ENCODE assay signal across 9 mouse cellular contexts in the genomic region with DNA sequence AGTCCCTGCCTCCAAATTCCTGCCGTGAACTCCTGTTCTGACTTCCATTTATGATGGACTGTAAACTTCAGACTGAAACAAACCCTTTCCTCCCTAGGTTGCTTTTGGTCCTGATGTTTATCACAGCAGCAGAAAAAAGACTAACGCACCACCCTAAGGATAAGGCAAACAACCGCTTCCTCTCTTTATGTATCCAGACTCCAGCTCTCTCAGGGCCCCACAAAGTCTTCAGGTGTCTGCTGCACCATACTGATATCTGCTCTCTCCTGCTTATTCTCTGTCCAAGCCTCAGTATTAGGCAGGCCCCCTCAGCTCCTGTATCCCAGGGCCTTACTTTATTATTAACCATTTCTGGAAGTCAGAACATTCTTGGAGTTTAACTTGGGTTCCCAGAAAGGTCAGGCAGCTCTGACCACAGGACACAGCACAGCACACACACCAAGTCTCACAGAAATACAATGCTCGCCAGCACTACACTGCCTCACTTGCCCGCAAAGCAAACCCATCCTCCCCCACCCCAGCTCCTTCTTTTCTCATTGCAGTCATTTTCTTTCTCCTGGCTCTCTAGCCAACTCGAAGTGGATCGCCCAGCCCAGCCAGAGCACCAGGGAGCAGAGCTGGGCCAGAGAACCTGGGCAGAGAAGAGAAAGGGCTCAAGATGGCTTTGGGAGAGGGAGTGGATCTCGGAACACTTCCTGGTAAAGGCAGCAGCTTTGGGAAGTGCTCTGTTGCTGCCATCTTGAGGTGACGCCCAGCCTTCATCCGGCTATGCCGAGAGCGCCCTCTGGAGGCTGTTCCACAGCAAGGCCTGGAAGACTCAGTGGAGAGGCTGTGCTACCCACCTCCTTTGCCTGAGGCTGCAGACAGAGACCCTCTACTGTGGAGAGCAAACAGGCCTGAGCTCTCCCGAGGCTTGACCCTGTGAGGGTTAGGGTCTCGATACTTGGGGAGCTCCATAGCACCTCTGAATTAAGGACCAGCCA. TPM values are rescaled to one million over a fixed set of nuclear protein-coding genes. Genes with fewer than 3 reads are reported as not detected.
DNase-seq lines count a peak whose midpoint lies in the region; ATAC-seq and TF ChIP-seq lines count a peak whose summit lies in the region.
"Had no signal": no experiment of that assay in that cellular context is flagged by ENCODE, and none has a peak within 500 bp of the region (broad histone marks: within the 10 kb centered on the region; RNA-seq: fewer than 3 reads in every experiment).

No protein-coding gene starts in this region.

- no peaks in the 10 kb centered on the region for H3K79me2 ChIP-seq in myocyte (ENCODE audit: control insufficient read depth, insufficient read depth)

- DNase-seq in CD4-positive, CD25-positive, alpha-beta regulatory T cell, adult 2 months (ENCODE audit: low read depth, low spot score) = peak; percentile 94
- peak; percentile 96 for DNase-seq in brain, adult 2 months (ENCODE audit: low read depth, low spot score)
- DNase-seq in kidney, postnatal 0 days (ENCODE audit: low spot score) = peak; percentile 97
- peak; percentile 81 for DNase-seq in liver, embryonic 11.5 days (ENCODE audit: low spot score)
- DNase-seq in spleen, postnatal 36 days (ENCODE audit: low spot score in 2 of 2) = peak; percentile 75 to 82

- no peak overlapping the region; a peak in 1 of 4 replicates for H3K27ac ChIP-seq in heart, embryonic 14.5 days (replicated peaks in 1 of 2; ENCODE audit: control insufficient read depth in 1 of 2, insufficient read depth in 1 of 2, low read depth in 2 of 2, low read length in 2 of 2)
- peak overlapping the region; percentile 77 for H3K27ac ChIP-seq in kidney, postnatal 0 days
- H3K27ac ChIP-seq in liver, embryonic 11.5 days (ENCODE audit: low read depth, low read length) = no peak overlapping the region

- H3K4me3 ChIP-seq in heart, embryonic 14.5 days (ENCODE audit: control insufficient read depth in 1 of 2, insufficient read depth in 1 of 2, low read depth in 1 of 2, low read length in 2 of 2) = no peak overlapping the region
- H3K4me3 ChIP-seq in kidney, postnatal 0 days (replicated peaks; ENCODE audit: low read depth, low read length) = no peak overlapping the region
- no peak overlapping the region for H3K4me3 ChIP-seq in liver, embryonic 11.5 days (ENCODE audit: low read depth, low read length)
- no peak overlapping the region for H3K4me3 ChIP-seq in myocyte
- H3K4me3 ChIP-seq: erythroblast, embryonic 14.5 days had no signal

- H3K4me2 ChIP-seq in heart, embryonic 14.5 days (ENCODE audit: low read length) = 0 out of 2 replicates have a peak overlapping the region, but pooled peaks have one; percentile 19
- H3K4me2 ChIP-seq in kidney, postnatal 0 days (ENCODE audit: low read length) = peak overlapping the region; percentile 38; the same call in 1 of the 2 replicates
- peak overlapping the region; percentile 52 for H3K4me2 ChIP-seq in liver, embryonic 11.5 days
- H3K4me2 ChIP-seq in myocyte (ENCODE audit: low read depth) = peak overlapping the region; percentile 47

- 29% methylated on average over 14 of the region's 14 CpGs for WGBS in heart, embryonic 14.5 days
- WGBS in kidney, postnatal 0 days = 24% methylated on average over 14 of the region's 14 CpGs
- WGBS in liver, embryonic 11.5 days = 25% methylated on average over 14 of the region's 14 CpGs

- no peaks in the 10 kb centered on the region for H3K36me3 ChIP-seq in heart, embryonic 14.5 days (ENCODE audit: control insufficient read depth, insufficient read depth, low read length)
- no peaks in the 10 kb centered on the region for H3K36me3 ChIP-seq in kidney, postnatal 0 days (ENCODE audit: insufficient read depth, low read length)
- H3K36me3 ChIP-seq in liver, embryonic 11.5 days (ENCODE audit: control insufficient read depth, insufficient read depth, low read length) = no peaks in the 10 kb centered on the region
- no peaks in the 10 kb centered on the region for H3K36me3 ChIP-seq in myocyte (ENCODE audit: control insufficient read depth, insufficient read depth)

- no peak for TF ChIP-seq POLR2A in myocyte (IDR thresholded peaks at IDR 0.05; ENCODE audit: insufficient read length, low read depth)

- peaks cover 5 to 15% of the 10 kb centered on the region in 2 experiments for H3K4me1 ChIP-seq in heart, embryonic 14.5 days (ENCODE audit: control insufficient read depth in 2 of 2, insufficient read depth in 2 of 2, low read length in 2 of 2)
- peaks cover 18% of the 10 kb centered on the region for H3K4me1 ChIP-seq in kidney, postnatal 0 days (replicated peaks; ENCODE audit: insufficient read depth, low read length)
- H3K4me1 ChIP-seq in liver, embryonic 11.5 days (replicated peaks; ENCODE audit: control insufficient read depth, insufficient read depth, low read length) = peaks cover 7% of the 10 kb centered on the region; the same call in 1 of the 2 replicates

- no peak overlapping the region for H3K9ac ChIP-seq in heart, embryonic 14.5 days (ENCODE audit: low read length)
- peak overlapping the region; percentile 42; the same call in 1 of the 2 replicates for H3K9ac ChIP-seq in kidney, postnatal 0 days (ENCODE audit: low read depth, low read length)
- peak overlapping the region; percentile 44 for H3K9ac ChIP-seq in liver, embryonic 11.5 days (ENCODE audit: low read depth, low read length)

- no peaks in the 10 kb centered on the region for H3K27me3 ChIP-seq in heart, embryonic 14.5 days (ENCODE audit: control insufficient read depth, insufficient read depth, low read length)
- no peaks in the 10 kb centered on the region for H3K27me3 ChIP-seq in kidney, postnatal 0 days (ENCODE audit: insufficient read depth, low read length)
- no peaks in the 10 kb centered on the region for H3K27me3 ChIP-seq in liver, embryonic 11.5 days (replicated peaks; ENCODE audit: control insufficient read depth, insufficient read depth, low read length)
- H3K27me3 ChIP-seq in myocyte (ENCODE audit: control insufficient read depth, insufficient read depth, insufficient read length) = no peaks in the 10 kb centered on the region

- no peak overlapping the region for H3ac ChIP-seq in myocyte (ENCODE audit: control insufficient read depth, insufficient read length)

- H3K9me3 ChIP-seq in heart, embryonic 14.5 days (ENCODE audit: control insufficient read depth, low read length) = no peaks in the 10 kb centered on the region
- no peaks in the 10 kb centered on the region for H3K9me3 ChIP-seq in kidney, postnatal 0 days (replicated peaks; ENCODE audit: low read length)
- H3K9me3 ChIP-seq in liver, embryonic 11.5 days (ENCODE audit: control insufficient read depth, low read length) = no peaks in the 10 kb centered on the region

- TF ChIP-seq CTCF in kidney, postnatal 0 days (IDR thresholded peaks at IDR 0.05; ENCODE audit: low read depth) = peak; percentile 100

- peak; percentile 66; the same call in 1 of the 2 replicates for ATAC-seq in erythroblast, adult 5-6 weeks (replicated peaks; ENCODE audit: low FRiP score, poor library complexity, severe bottlenecking)
- ATAC-seq in heart, embryonic 14.5 days (ENCODE audit: insufficient number of reproducible peaks, insufficient read depth, low FRiP score, low read depth) = peak; percentile 15; the same call in 1 of the 2 replicates
- peak; percentile 53 for ATAC-seq in kidney, postnatal 0 days (replicated peaks; ENCODE audit: low FRiP score, low read depth)
- peak; percentile 61 for ATAC-seq in liver, embryonic 11.5 days (replicated peaks; ENCODE audit: low FRiP score)

TF ChIP-seq in myocyte, 11 proteins besides CTCF, POLR2A, EP300 and RAD21 (continues in another document):
- no peak for TF ChIP-seq E2F4 (IDR thresholded peaks at IDR 0.05; ENCODE audit: insufficient read depth)

RNA-seq across cellular contexts. Expression of gene Ntn5, which starts 1.4 kb away (rescaled TPM):
- not detected in 2 replicates for total RNA-seq in erythroblast, adult 5-6 weeks (2015; ENCODE audit: low replicate concordance)
- not detected in 2 replicates for total RNA-seq in erythroblast, adult 5-6 weeks (2017; ENCODE audit: low replicate concordance)
- not detected in 2 replicates for polyA plus RNA-seq in heart, embryonic 14.5 days (2014; fragmentation: Nextera tagmentation; extraction: Ambion mirVana)
- 0.18 and 0.23 TPM in 2 replicates for polyA plus RNA-seq in kidney, postnatal 0 days (2015; fragmentation: Nextera tagmentation; extraction: Ambion mirVana)
- polyA plus RNA-seq in liver, embryonic 11.5 days (2014; fragmentation: Nextera tagmentation; extraction: Ambion mirVana) = 0.23 TPM in 1 of 2 replicates, not detected in the other
- polyA plus RNA-seq in myocyte (2012; fragmentation: generic; extraction: Trizol) = 3.6 TPM
- polyA plus RNA-seq: erythroblast, embryonic 14.5 days had no signal

RNA-seq across cellular contexts. Expression of gene Sec1, which starts 11.8 kb away (rescaled TPM):
- total RNA-seq in erythroblast, adult 5-6 weeks (2015; ENCODE audit: low replicate concordance) = not detected in 2 replicates
- total RNA-seq in erythroblast, adult 5-6 weeks (2017; ENCODE audit: low replicate concordance) = not detected in 2 replicates
- polyA plus RNA-seq in heart, embryonic 14.5 days (2014; fragmentation: Nextera tagmentation; extraction: Ambion mirVana) = 0.28 and 0.41 TPM in 2 replicates
- 0.13 and 0.32 TPM in 2 replicates for polyA plus RNA-seq in kidney, postnatal 0 days (2015; fragmentation: Nextera tagmentation; extraction: Ambion mirVana)
- polyA plus RNA-seq in liver, embryonic 11.5 days (2014; fragmentation: Nextera tagmentation; extraction: Ambion mirVana) = 0.30 and 0.33 TPM in 2 replicates
- polyA plus RNA-seq in myocyte (2012; fragmentation: generic; extraction: Trizol) = 0.41 TPM
- polyA plus RNA-seq: erythroblast, embryonic 14.5 days had no signal

RNA-seq across cellular contexts. Expression of gene Fut2, which starts 16.2 kb away (rescaled TPM):
- not detected in 2 replicates for total RNA-seq in erythroblast, adult 5-6 weeks (2015; ENCODE audit: low replicate concordance)
- total RNA-seq in erythroblast, adult 5-6 weeks (2017; ENCODE audit: low replicate concordance) = not detected in 2 replicates
- 2.4 and 2.7 TPM in 2 replicates for polyA plus RNA-seq in heart, embryonic 14.5 days (2014; fragmentation: Nextera tagmentation; extraction: Ambion mirVana)
- polyA plus RNA-seq in kidney, postnatal 0 days (2015; fragmentation: Nextera tagmentation; extraction: Ambion mirVana) = 0.38 TPM in 2 replicates
- polyA plus RNA-seq in liver, embryonic 11.5 days (2014; fragmentation: Nextera tagmentation; extraction: Ambion mirVana) = 0.08 TPM in 1 of 2 replicates, not detected in the other
- polyA plus RNA-seq in myocyte (2012; fragmentation: generic; extraction: Trizol) = 0.41 TPM

RNA-seq across cellular contexts. Expression of gene Car11, which starts 17.2 kb away (rescaled TPM):
- not detected in 2 replicates for total RNA-seq in erythroblast, adult 5-6 weeks (2015; ENCODE audit: low replicate concordance)
- total RNA-seq in erythroblast, adult 5-6 weeks (2017; ENCODE audit: low replicate concordance) = not detected in 2 replicates
- polyA plus RNA-seq in heart, embryonic 14.5 days (2014; fragmentation: Nextera tagmentation; extraction: Ambion mirVana) = 6.8 and 8.0 TPM in 2 replicates
- polyA plus RNA-seq in kidney, postnatal 0 days (2015; fragmentation: Nextera tagmentation; extraction: Ambion mirVana) = 7.5 and 8.9 TPM in 2 replicates
- 1.0 and 1.2 TPM in 2 replicates for polyA plus RNA-seq in liver, embryonic 11.5 days (2014; fragmentation: Nextera tagmentation; extraction: Ambion mirVana)
- 3.6 TPM for polyA plus RNA-seq in myocyte (2012; fragmentation: generic; extraction: Trizol)
- polyA plus RNA-seq: erythroblast, embryonic 14.5 days had no signal

RNA-seq across cellular contexts. Expression of gene Dbp, which starts 22.5 kb away (rescaled TPM):
- total RNA-seq in erythroblast, adult 5-6 weeks (2015; ENCODE audit: low replicate concordance) = 1.5 and 1.9 TPM in 2 replicates
- total RNA-seq in erythroblast, adult 5-6 weeks (2017; ENCODE audit: low replicate concordance) = 0.77 and 2.2 TPM in 2 replicates
- polyA plus RNA-seq in heart, embryonic 14.5 days (2014; fragmentation: Nextera tagmentation; extraction: Ambion mirVana) = 4.5 and 7.3 TPM in 2 replicates
- polyA plus RNA-seq in kidney, postnatal 0 days (2015; fragmentation: Nextera tagmentation; extraction: Ambion mirVana) = 8.4 and 8.6 TPM in 2 replicates
- 1.8 and 1.9 TPM in 2 replicates for polyA plus RNA-seq in liver, embryonic 11.5 days (2014; fragmentation: Nextera tagmentation; extraction: Ambion mirVana)
- 26.2 TPM for polyA plus RNA-seq in myocyte (2012; fragmentation: generic; extraction: Trizol)

Comparison
In these comparisons a context has a peak if more than half of its experiments do, and no peak if none do; other contexts are left out.
1. ATAC-seq: peak in every context shown above with its lines; median percentile 66 in erythroblast, adult 5-6 weeks; 61 in liver, embryonic 11.5 days; 53 in kidney, postnatal 0 days; 15 in heart, embryonic 14.5 days.